Mouse (Mus musculus): ENCODE data around the gene Cox8b. TPM values are rescaled to one million over a fixed set of nuclear protein-coding genes. Genes with fewer than 3 reads are reported as not detected.

Cox8b gene
- polyA plus RNA-seq, 1 experiment: 231 TPM

GRCm38 (mm10) chr7:140919911-140920310, 19.7 kb upstream of the Cox8b start:
- DNase-seq: no peak
- Histone ChIP-seq H3K4me3 (ENCODE audit: control insufficient read depth, insufficient read depth, low read length) (no peak overlapping the region), H3K27me3 (ENCODE audit: control insufficient read depth, insufficient read depth, low read length) (peaks cover 4% of the 10 kb centered on the region; the same call in 1 of the 2 replicates), H3K4me1 (replicated peaks; ENCODE audit: control insufficient read depth, insufficient read depth, low read length) (peaks cover 9% of the 10 kb centered on the region), H3K27ac (ENCODE audit: control insufficient read depth, insufficient read depth, low read length) (no peak overlapping the region), H3K36me3 (ENCODE audit: control insufficient read depth, insufficient read depth, low read length) (no peaks in the 10 kb centered on the region)
- TF ChIP-seq POLR2A (IDR thresholded peaks at IDR 0.05; ENCODE audit: control insufficient read depth, extremely low read depth, insufficient read depth, low read length, poor library complexity) (no peak), CTCF (IDR thresholded peaks at IDR 0.05; ENCODE audit: borderline replicate concordance, control insufficient read depth, extremely low read depth, insufficient read depth, low read length, poor library complexity) (no peak)
- 80% methylated on average over 4 of the region's 4 CpGs for WGBS

GRCm38 (mm10) chr7:140914031-140914690, 13.9 kb upstream of the Cox8b start:
- 96% methylated on average over 8 of the region's 8 CpGs for WGBS
- H3K4me3 ChIP-seq (ENCODE audit: control insufficient read depth, insufficient read depth, low read length): no peak overlapping the region
- DNase-seq: no peak
- no peaks in the 10 kb centered on the region for H3K27me3 ChIP-seq (ENCODE audit: control insufficient read depth, insufficient read depth, low read length)
- H3K36me3 ChIP-seq (ENCODE audit: control insufficient read depth, insufficient read depth, low read length): no peaks in the 10 kb centered on the region
- H3K27ac ChIP-seq (ENCODE audit: control insufficient read depth, insufficient read depth, low read length): no peak overlapping the region
- no peak for TF ChIP-seq CTCF (IDR thresholded peaks at IDR 0.05; ENCODE audit: borderline replicate concordance, control insufficient read depth, extremely low read depth, insufficient read depth, low read length, poor library complexity)
- no peak for TF ChIP-seq POLR2A (IDR thresholded peaks at IDR 0.05; ENCODE audit: control insufficient read depth, extremely low read depth, insufficient read depth, low read length, poor library complexity)
- peaks cover 3% of the 10 kb centered on the region; the same call in 1 of the 2 replicates for H3K4me1 ChIP-seq (replicated peaks; ENCODE audit: control insufficient read depth, insufficient read depth, low read length)

- no peak for DNase-seq
- H3K4me1 ChIP-seq (replicated peaks; ENCODE audit: control insufficient read depth, insufficient read depth, low read length): peaks cover 8% of the 10 kb centered on the region
- no peak overlapping the region for H3K27ac ChIP-seq (ENCODE audit: control insufficient read depth, insufficient read depth, low read length)
- WGBS: 93% methylated on average over 5 of the region's 5 CpGs
- TF ChIP-seq CTCF (IDR thresholded peaks at IDR 0.05; ENCODE audit: borderline replicate concordance, control insufficient read depth, extremely low read depth, insufficient read depth, low read length, poor library complexity) (no peak), POLR2A (IDR thresholded peaks at IDR 0.05; ENCODE audit: control insufficient read depth, extremely low read depth, insufficient read depth, low read length, poor library complexity) (no peak)
- H3K27me3 ChIP-seq (ENCODE audit: control insufficient read depth, insufficient read depth, low read length): no peaks in the 10 kb centered on the region
- H3K36me3 ChIP-seq (ENCODE audit: control insufficient read depth, insufficient read depth, low read length): no peaks in the 10 kb centered on the region
- no peak overlapping the region for H3K4me3 ChIP-seq (ENCODE audit: control insufficient read depth, insufficient read depth, low read length)
Measured at GRCm38 (mm10) chr7:140912846-140913482, 12.7 kb upstream of the Cox8b start.

- WGBS: 69% methylated on average over 3 of the region's 3 CpGs
- TF ChIP-seq POLR2A (IDR thresholded peaks at IDR 0.05; ENCODE audit: control insufficient read depth, extremely low read depth, insufficient read depth, low read length, poor library complexity): no peak
- no peak for TF ChIP-seq CTCF (IDR thresholded peaks at IDR 0.05; ENCODE audit: borderline replicate concordance, control insufficient read depth, extremely low read depth, insufficient read depth, low read length, poor library complexity)
- Histone ChIP-seq H3K36me3 (ENCODE audit: control insufficient read depth, insufficient read depth, low read length) (no peaks in the 10 kb centered on the region), H3K27me3 (ENCODE audit: control insufficient read depth, insufficient read depth, low read length) (no peaks in the 10 kb centered on the region), H3K4me3 (ENCODE audit: control insufficient read depth, insufficient read depth, low read length) (no peak overlapping the region), H3K4me1 (replicated peaks; ENCODE audit: control insufficient read depth, insufficient read depth, low read length) (peaks cover 8% of the 10 kb centered on the region), H3K27ac (ENCODE audit: control insufficient read depth, insufficient read depth, low read length) (no peak overlapping the region)
- no peak for DNase-seq
Measured at GRCm38 (mm10) chr7:140912293-140912692, 12.0 kb upstream of the Cox8b start.

- Histone ChIP-seq H3K27ac (ENCODE audit: control insufficient read depth, insufficient read depth, low read length) (no peak overlapping the region), H3K4me1 (replicated peaks; ENCODE audit: control insufficient read depth, insufficient read depth, low read length) (peaks cover 8% of the 10 kb centered on the region), H3K27me3 (ENCODE audit: control insufficient read depth, insufficient read depth, low read length) (no peaks in the 10 kb centered on the region), H3K4me3 (ENCODE audit: control insufficient read depth, insufficient read depth, low read length) (0 out of 2 replicates have a peak overlapping the region, but pooled peaks have one; percentile 10), H3K36me3 (ENCODE audit: control insufficient read depth, insufficient read depth, low read length) (no peaks in the 10 kb centered on the region)
- WGBS: 3% methylated on average over 19 of the region's 19 CpGs
- peak; percentile 78 for DNase-seq
- peak; percentile 79; the same call in 1 of the 2 replicates for TF ChIP-seq CTCF (IDR thresholded peaks at IDR 0.05; ENCODE audit: borderline replicate concordance, control insufficient read depth, extremely low read depth, insufficient read depth, low read length, poor library complexity)
- no peak for TF ChIP-seq POLR2A (IDR thresholded peaks at IDR 0.05; ENCODE audit: control insufficient read depth, extremely low read depth, insufficient read depth, low read length, poor library complexity)
Measured at GRCm38 (mm10) chr7:140908634-140909107, 8.4 kb upstream of the Cox8b start.

GRCm38 (mm10) chr7:140908181-140908580, 7.9 kb upstream of the Cox8b start:
- no peak for TF ChIP-seq CTCF (IDR thresholded peaks at IDR 0.05; ENCODE audit: borderline replicate concordance, control insufficient read depth, extremely low read depth, insufficient read depth, low read length, poor library complexity)
- TF ChIP-seq POLR2A (IDR thresholded peaks at IDR 0.05; ENCODE audit: control insufficient read depth, extremely low read depth, insufficient read depth, low read length, poor library complexity): no peak
- Histone ChIP-seq H3K4me3 (ENCODE audit: control insufficient read depth, insufficient read depth, low read length) (no peak overlapping the region), H3K27ac (ENCODE audit: control insufficient read depth, insufficient read depth, low read length) (no peak overlapping the region), H3K27me3 (ENCODE audit: control insufficient read depth, insufficient read depth, low read length) (no peaks in the 10 kb centered on the region), H3K4me1 (replicated peaks; ENCODE audit: control insufficient read depth, insufficient read depth, low read length) (peaks cover 8% of the 10 kb centered on the region), H3K36me3 (ENCODE audit: control insufficient read depth, insufficient read depth, low read length) (no peaks in the 10 kb centered on the region)
- 81% methylated on average over 7 of the region's 7 CpGs for whole genome bisulfite sequencing
- no peak for DNase-seq

Data from thymus, adult 2 months (tissue).